Mouse (Mus musculus) CH12.LX (cell line): ENCODE measurements around the gene Tex14. TPM values are rescaled to one million over a fixed set of nuclear protein-coding genes. Genes with fewer than 3 reads are reported as not detected.
"Not testable (repeated sequence)": the region's sequence is repeated elsewhere in the genome, so short reads cannot be mapped to it uniquely, and the experiment has no call there.

Source experiments
- DNase-seq: peaks from one replicate; pipeline ENCODE4 v3.0.0-alpha.2; 2013; ENCODE audit errors: extremely low read depth
- H3K27ac ChIP-seq: 2 replicates; pipeline ENCODE4 v1.5.1; 2012; ENCODE audit warnings: low read depth, mild to moderate bottlenecking, control low read depth, moderate library complexity; ENCODE audit not compliant: insufficient read depth
- H3K27me3 ChIP-seq: replicated peaks from 2 replicates; pipeline ENCODE3; 2012; ENCODE audit warnings: inconsistent platforms
- H3K36me3 ChIP-seq, 2 experiments: replicated peaks in 1 of 2; 2 replicates each; pipeline versions ENCODE3 to v1.6.1; 2012; ENCODE audit warnings: inconsistent platforms in 1 of 2, low read length in 1 of 2, mild to moderate bottlenecking in 1 of 2, mixed read lengths in 1 of 2, moderate library complexity in 1 of 2; ENCODE audit not compliant: control insufficient read depth in 1 of 2, insufficient read depth in 1 of 2
- H3K4me1 ChIP-seq, 2 experiments: 2 replicates each; pipeline ENCODE4 v1.6.1; 2012; ENCODE audit warnings: inconsistent platforms in 1 of 2, moderate library complexity in 1 of 2; ENCODE audit not compliant: insufficient read depth in 2 of 2, control insufficient read depth in 1 of 2
- H3K4me2 ChIP-seq: 2 replicates; pipeline ENCODE4 v1.6.1; 2012; ENCODE audit warnings: low read depth, mild to moderate bottlenecking, control low read depth; ENCODE audit not compliant: poor library complexity, insufficient read depth, severe bottlenecking
- H3K4me3 ChIP-seq, 3 experiments: fragments of 150-350 bp in 1 of 3; sonication (generic) in 1 of 3; replicated peaks in 1 of 3; 2 replicates each; pipeline versions ENCODE3 to v1.5.1; 2011 to 2012; ENCODE audit warnings: low read depth in 2 of 3, low read length in 2 of 3, mild to moderate bottlenecking in 2 of 3, moderate library complexity in 2 of 3, control low read depth in 1 of 3, improper control_type of control experiment in 1 of 3, inconsistent platforms in 1 of 3, mixed read lengths in 1 of 3; ENCODE audit not compliant: poor library complexity in 1 of 3
- H3K79me2 ChIP-seq: replicated peaks from 2 replicates; pipeline ENCODE4 v1.6.1; 2012; ENCODE audit warnings: mild to moderate bottlenecking, moderate library complexity; ENCODE audit not compliant: control insufficient read depth, poor library complexity, insufficient read depth, severe bottlenecking; ENCODE audit errors: extremely low read depth
- H3K9ac ChIP-seq: 2 replicates; pipeline ENCODE4 v1.6.1; 2012; ENCODE audit warnings: low read depth, mild to moderate bottlenecking, control low read depth, moderate library complexity; ENCODE audit not compliant: insufficient read depth
- H3K9me3 ChIP-seq: replicated peaks from 2 replicates; pipeline ENCODE3; 2012; ENCODE audit warnings: low read length, inconsistent platforms, mixed read lengths
- CHD1 ChIP-seq: IDR thresholded peaks from 2 replicates; pipeline ENCODE4 v1.6.1; 2012; ENCODE audit warnings: low read depth, low read length, improper control_type of control experiment, inconsistent platforms
- CTCF ChIP-seq, 2 experiments: IDR thresholded peaks in 1 of 2; conservative IDR thresholded peaks in 1 of 2; 2 replicates each; pipeline ENCODE4 v1.5.1; 2011 to 2012; ENCODE audit warnings: low read depth in 2 of 2, low read length in 2 of 2, improper control_type of control experiment in 1 of 2, inconsistent platforms in 1 of 2, mild to moderate bottlenecking in 1 of 2, moderate library complexity in 1 of 2
- E2F4 ChIP-seq: IDR thresholded peaks from 2 replicates; pipeline ENCODE4 v1.6.1; 2011; ENCODE audit warnings: low read depth, low read length, improper control_type of control experiment; ENCODE audit not compliant: insufficient replicate concordance
- HCFC1 ChIP-seq: IDR thresholded peaks from 2 replicates; pipeline ENCODE4 v1.6.1; 2012; ENCODE audit warnings: low read depth, mild to moderate bottlenecking, inconsistent platforms, low read length, improper control_type of control experiment
- IRF4 ChIP-seq: IDR thresholded peaks from 2 replicates; pipeline ENCODE4 v1.6.1; 2014; ENCODE audit warnings: low read depth, mild to moderate bottlenecking, inconsistent platforms, low read length, improper control_type of control experiment
- JUN ChIP-seq: IDR thresholded peaks from 2 replicates; pipeline ENCODE4 v1.6.1; 2011; ENCODE audit warnings: low read depth, mild to moderate bottlenecking, low read length, improper control_type of control experiment, moderate library complexity; ENCODE audit not compliant: insufficient read depth
- JUND ChIP-seq: conservative IDR thresholded peaks from 2 replicates; pipeline ENCODE4 v1.6.1; 2011; ENCODE audit warnings: low read depth, low read length, improper control_type of control experiment
- KAT2A ChIP-seq: IDR thresholded peaks from 2 replicates; pipeline ENCODE4 v1.6.1; 2012; ENCODE audit warnings: low read length, improper control_type of control experiment, inconsistent platforms; ENCODE audit not compliant: insufficient replicate concordance
- MAFK ChIP-seq: IDR thresholded peaks from 2 replicates; pipeline ENCODE4 v1.6.1; 2011; ENCODE audit warnings: low read length, improper control_type of control experiment; ENCODE audit not compliant: insufficient replicate concordance
- MAZ ChIP-seq: IDR thresholded peaks from 2 replicates; pipeline ENCODE4 v1.6.1; 2012; ENCODE audit warnings: low read depth, mild to moderate bottlenecking, inconsistent platforms, low read length, improper control_type of control experiment, moderate library complexity
- PAX5 ChIP-seq: IDR thresholded peaks from 2 replicates; pipeline ENCODE4 v1.6.1; 2012; ENCODE audit warnings: low read length, inconsistent platforms, mixed read lengths
- POLR2A ChIP-seq: IDR thresholded peaks from 2 replicates; pipeline ENCODE4 v1.6.1; 2011; ENCODE audit warnings: low read depth, mild to moderate bottlenecking, improper control_type of control experiment, low read length
- POLR2AphosphoS2 ChIP-seq: IDR thresholded peaks from 2 replicates; pipeline ENCODE4 v1.6.1; 2011; ENCODE audit warnings: low read depth, low read length, improper control_type of control experiment
- RCOR1 ChIP-seq: conservative IDR thresholded peaks from 2 replicates; pipeline ENCODE4 v1.6.1; 2012; ENCODE audit warnings: low read depth, mild to moderate bottlenecking, inconsistent platforms, low read length, improper control_type of control experiment
- SMC3 ChIP-seq: IDR thresholded peaks from 2 replicates; pipeline ENCODE4 v1.6.1; 2011; ENCODE audit warnings: low read depth, low read length, improper control_type of control experiment
- TBP ChIP-seq: conservative IDR thresholded peaks from 2 replicates; pipeline ENCODE4 v1.6.1; 2011; ENCODE audit warnings: low read depth, low read length, improper control_type of control experiment
- UBTF ChIP-seq: IDR thresholded peaks from 2 replicates; pipeline ENCODE4 v1.6.1; 2012; ENCODE audit warnings: low read depth, mild to moderate bottlenecking, inconsistent platforms, low read length, improper control_type of control experiment, moderate library complexity
- USF1 ChIP-seq: IDR thresholded peaks from 2 replicates; pipeline ENCODE4 v1.6.1; 2014; ENCODE audit warnings: low read depth, mild to moderate bottlenecking, inconsistent platforms, low read length, improper control_type of control experiment
- USF2 ChIP-seq: conservative IDR thresholded peaks from 2 replicates; pipeline ENCODE4 v1.6.1; 2011; ENCODE audit warnings: low read depth, low read length, improper control_type of control experiment
- ZKSCAN1 ChIP-seq: IDR thresholded peaks from 2 replicates; pipeline ENCODE4 v1.6.1; 2012; ENCODE audit warnings: low read depth, inconsistent platforms, low read length, improper control_type of control experiment, borderline replicate concordance
- ZMIZ1 ChIP-seq: IDR thresholded peaks from 2 replicates; pipeline ENCODE4 v1.6.1; 2012; ENCODE audit warnings: low read depth, mild to moderate bottlenecking, inconsistent platforms, low read length, improper control_type of control experiment
- ZNF384 ChIP-seq: IDR thresholded peaks from 2 replicates; pipeline ENCODE4 v1.6.1; 2012; ENCODE audit warnings: low read depth, low read length, improper control_type of control experiment, inconsistent platforms
- dilution Hi-C: fragments of 300-500 bp; cut with MboI; formaldehyde crosslinking; loops from 2 replicates; pipeline ENCODE4 v1.14.3; 2020; ENCODE audit warnings: low sequenced_read_pairs; ENCODE audit not compliant: extremely low pct_unique_long_range_greater_than_20kb, extremely low pct_ligation_motif_present
- in situ Hi-C: fragments of 300-500 bp; cut with MboI; formaldehyde crosslinking; loops from 3 replicates; pipeline ENCODE4 v1.14.3; 2019; ENCODE audit warnings: low sequenced_read_pairs, low pct_ligation_motif_present, low pct_unique_long_range_greater_than_20kb, mixed read lengths
- polyA plus RNA-seq: library from polyadenylated mRNA; unstranded; fragments of >175 nt; gene quantifications from 2 replicates; pipeline ENCODE4 v1.2.1, GENCODE M21; 2012; ENCODE audit warnings: low read depth; ENCODE audit not compliant: insufficient read length
- total RNA-seq, 2 experiments: library from RNA; depleted of rRNA; stranded (reverse); fragments of 300-350 nt in 1 of 2; fragments of >200 nt in 1 of 2; gene quantifications; 2 replicates each; pipeline ENCODE4 v1.2.3; 2012 to 2014

Tex14 gene
- total and polyA plus RNA-seq, 3 experiments, result 1.3 to 2.1 (median 1.4) TPM

GRCm38 (mm10) chr11:87435107-87435506 is 30.2 kb downstream of the Tex14 start:
- H3K36me3 ChIP-seq, H3K4me3 ChIP-seq, H3K27me3 ChIP-seq, H3K27ac ChIP-seq, dilution Hi-C loops, H3K9me3 ChIP-seq, H3K9ac ChIP-seq, H3K4me2 ChIP-seq, in situ Hi-C loops, H3K79me2 ChIP-seq, DNase-seq: not testable (repeated sequence)
- H3K4me1 ChIP-seq, result peaks cover 9 to 45% of the 10 kb centered on the region in 2 experiments
- TF ChIP-seq TBP, result 0 out of 2 replicates have a peak, but pooled peaks have one; percentile 8

- dilution Hi-C loops, result no loop called here
- Histone ChIP-seq H3K9ac (no peak overlapping the region), H3K36me3 (no peaks in the 10 kb centered on the region), H3K27me3 (no peaks in the 10 kb centered on the region), H3K27ac (no peak overlapping the region), H3K9me3 (no peaks in the 10 kb centered on the region), H3K4me1 (peaks cover 14 to 59% of the 10 kb centered on the region in 2 experiments), H3K4me2 (no peak overlapping the region), H3K79me2 (no peaks in the 10 kb centered on the region), H3K4me3 (no peak overlapping the region)
- 0 out of 2 replicates have a peak, but pooled peaks have one; percentile 24 for TF ChIP-seq MAFK
- TF ChIP-seq ZNF384, result no peak
- TF ChIP-seq ZKSCAN1, result no peak
- no peak for TF ChIP-seq ZMIZ1
- TF ChIP-seq CTCF (conservative IDR thresholded peaks at IDR 0.05 in 1 of 2, IDR thresholded peaks at IDR 0.05 in 1 of 2; ENCODE audit: low read depth in 2 of 2, low read length in 2 of 2), result peak in 1 of 2 experiments; percentile 23; a peak in 2 of 4 replicates
- no peak for DNase-seq
- in situ Hi-C loops, result no loop called here
These were observed 31.7 kb downstream of the Tex14 start for GRCm38 (mm10) chr11:87436326-87437232.

GRCm38 (mm10) chr11:87439796-87440420 is 35.0 kb downstream of the Tex14 start:
- dilution Hi-C loops (no loop called here), in situ Hi-C loops (no loop called here)
- H3K4me3 ChIP-seq, result no peak overlapping the region
- H3K4me1 ChIP-seq, result peaks cover 18 to 54% of the 10 kb centered on the region in 2 experiments
- no peaks in the 10 kb centered on the region for H3K27me3 ChIP-seq
- no peaks in the 10 kb centered on the region for H3K36me3 ChIP-seq
- peak overlapping the region; percentile 9; the same call in 1 of the 2 replicates for H3K4me2 ChIP-seq
- no peaks in the 10 kb centered on the region for H3K79me2 ChIP-seq
- DNase-seq, result no peak
- no peaks in the 10 kb centered on the region for H3K9me3 ChIP-seq
- H3K9ac ChIP-seq, result no peak overlapping the region
- H3K27ac ChIP-seq, result no peak overlapping the region
- TF ChIP-seq JUND (no peak), CHD1 (no peak; the same call in 1 of the 2 replicates), USF2 (no peak), USF1 (no peak), KAT2A (no peak), SMC3 (no peak), CTCF (conservative IDR thresholded peaks at IDR 0.05 in 1 of 2, IDR thresholded peaks at IDR 0.05 in 1 of 2; ENCODE audit: low read depth in 2 of 2, low read length in 2 of 2) (no peak), POLR2A (no peak; the same call in 1 of the 2 replicates), HCFC1 (0 out of 2 replicates have a peak, but pooled peaks have one; percentile 31), JUN (no peak), MAFK (no peak), RCOR1 (0 out of 2 replicates have a peak, but pooled peaks have one; percentile 13), POLR2AphosphoS2 (no peak), MAZ (0 out of 2 replicates have a peak, but pooled peaks have one; percentile 36), E2F4 (no peak), IRF4 (peak; percentile 83), UBTF (0 out of 2 replicates have a peak, but pooled peaks have one; percentile 24), PAX5 (no peak)
